Mouse (Mus musculus) heart, postnatal 0 days (tissue): ENCODE measurements around the gene Cyp4f16. TPM values are rescaled to one million over a fixed set of nuclear protein-coding genes. Genes with fewer than 3 reads are reported as not detected.

Experiments used
- ATAC-seq: fragments of 200-750 bp; cut with Nextera tagmentation; 2 replicates; pipeline ENCODE4 v1.8.0; 2017; ENCODE audit warnings: low read depth, moderate number of reproducible peaks, moderate library complexity; ENCODE audit not compliant: insufficient read depth
- DNase-seq: peaks from one replicate; pipeline ENCODE4 v3.0.0-alpha.2; 2016; ENCODE audit warnings: low spot score
- H3K27ac ChIP-seq: fragments of 300-500 bp; sonication (generic); 2 replicates; pipeline ENCODE4 v1.5.1; 2014; ENCODE audit warnings: low read depth, mild to moderate bottlenecking
- H3K27me3 ChIP-seq: fragments of 300-500 bp; sonication (generic); 2 replicates; pipeline ENCODE4 v1.6.1; 2014; ENCODE audit warnings: low read length, mixed read lengths; ENCODE audit not compliant: control insufficient read depth, insufficient read depth
- H3K36me3 ChIP-seq: fragments of 300-500 bp; sonication (generic); replicated peaks from 2 replicates; pipeline ENCODE4 v1.6.1; 2014; ENCODE audit warnings: low read length, mixed read lengths; ENCODE audit not compliant: control insufficient read depth, insufficient read depth
- H3K4me1 ChIP-seq: fragments of 300-500 bp; sonication (generic); 2 replicates; pipeline ENCODE4 v1.6.1; 2014; ENCODE audit warnings: antibody characterized with exemption; ENCODE audit not compliant: control insufficient read depth, insufficient read depth
- H3K4me2 ChIP-seq: fragments of 300-500 bp; sonication (generic); 2 replicates; pipeline ENCODE4 v1.6.1; 2014; ENCODE audit warnings: low read depth, mild to moderate bottlenecking, low read length, moderate library complexity
- H3K4me3 ChIP-seq: fragments of 300-500 bp; sonication (generic); 2 replicates; pipeline ENCODE4 v1.5.1; 2014; ENCODE audit warnings: low read depth, low read length
- H3K9ac ChIP-seq: fragments of 300-500 bp; sonication (generic); replicated peaks from 2 replicates; pipeline ENCODE4 v1.6.1; 2014; ENCODE audit warnings: low read depth, low read length, mixed read lengths
- H3K9me3 ChIP-seq: fragments of 300-500 bp; sonication (generic); replicated peaks from 2 replicates; pipeline ENCODE4 v1.6.1; 2016; ENCODE audit warnings: low read length; ENCODE audit not compliant: control insufficient read depth
- CTCF ChIP-seq: IDR thresholded peaks from 2 replicates; pipeline ENCODE4 v1.5.1; 2016; ENCODE audit warnings: antibody characterized with exemption, control low read depth, low read depth
- EP300 ChIP-seq: IDR thresholded peaks from 2 replicates; pipeline ENCODE4 v1.6.1; 2016; ENCODE audit warnings: antibody characterized with exemption, low read depth
- WGBS: fragments of 180-500 bp; shearing (Covaris S2); extraction: QIAGEN DNeasy Blood & Tissue Kit; methylation state at CpG from one replicate; pipeline ENCODE4 v1.1.7; 2014; 5-methylcytosine and 5-hydroxymethylcytosine counted together
- polyA plus RNA-seq: library from polyadenylated mRNA; unstranded; fragments of >200 nt; fragmentation: Nextera tagmentation; extraction: Ambion mirVana; gene quantifications from 2 replicates; pipeline ENCODE4 v1.2.1, GENCODE M21; 2015
- total RNA-seq: library from RNA; depleted of rRNA; stranded (reverse); fragments of >200 nt; gene quantifications from 2 replicates; pipeline ENCODE4 v1.2.3, GENCODE M21; 2014; ENCODE audit warnings: low replicate concordance

Gene Cyp4f16
- total and polyA plus RNA-seq, 2 experiments from 2014 or later = 16.2 to 18.7 TPM

- Histone ChIP-seq H3K36me3 (no peaks in the 10 kb centered on the region), H3K27me3 (no peaks in the 10 kb centered on the region), H3K27ac (no peak overlapping the region), H3K9ac (no peak overlapping the region), H3K4me3 (no peak overlapping the region), H3K9me3 (no peaks in the 10 kb centered on the region), H3K4me2 (no peak overlapping the region), H3K4me1 (peaks cover 13% of the 10 kb centered on the region; the same call in 1 of the 2 replicates)
- no peak for TF ChIP-seq EP300
- no peak for TF ChIP-seq CTCF
- WGBS = 71% methylated on average over 2 of the region's 2 CpGs
- DNase-seq = no peak
- no peak for ATAC-seq
These were observed 33.2 kb upstream of the Cyp4f16 start for GRCm38 (mm10) chr17:32503111-32503510.

GRCm38 (mm10) chr17:32505851-32506728 lies 30.3 kb upstream of the Cyp4f16 start, which contains the start of gene Cyp4f17:
Gene Cyp4f17, plus strand, starts transcription at chr17:32506050.
- Histone ChIP-seq H3K4me1 (peaks cover 13% of the 10 kb centered on the region; the same call in 1 of the 2 replicates), H3K36me3 (0 out of 2 replicates have a peak, but pooled peaks cover 4% of the 10 kb centered on the region), H3K9ac (peak within 1 kb of the TSS; percentile 62), H3K27me3 (no peaks in the 10 kb centered on the region), H3K4me3 (peak within 1 kb of the TSS; percentile 56), H3K27ac (peak within 1 kb of the TSS; percentile 87), H3K4me2 (peak within 1 kb of the TSS; percentile 89), H3K9me3 (no peaks in the 10 kb centered on the region)
- WGBS = 2% methylated on average over 30 of the region's 30 CpGs
- no peak for TF ChIP-seq EP300
- ATAC-seq (peak; percentile 87), DNase-seq (peak; percentile 51)

GRCm38 (mm10) chr17:32506729-32507245 lies 29.6 kb upstream of the Cyp4f16 start:
- WGBS = 39% methylated on average over 9 of the region's 9 CpGs
- Histone ChIP-seq H3K4me3 (peak overlapping the region; percentile 56), H3K36me3 (0 out of 2 replicates have a peak, but pooled peaks cover 4% of the 10 kb centered on the region), H3K27ac (peak overlapping the region; percentile 87), H3K9me3 (no peaks in the 10 kb centered on the region), H3K4me1 (peaks cover 8% of the 10 kb centered on the region; the same call in 1 of the 2 replicates), H3K9ac (peak overlapping the region; percentile 62), H3K27me3 (no peaks in the 10 kb centered on the region), H3K4me2 (peak overlapping the region; percentile 89)
- 0 out of 2 replicates have a peak, but pooled peaks have one; percentile 13 for ATAC-seq
- no peak for DNase-seq
- TF ChIP-seq CTCF (no peak), EP300 (no peak)

GRCm38 (mm10) chr17:32516126-32516525 lies 20.2 kb upstream of the Cyp4f16 start:
- Histone ChIP-seq H3K27ac (no peak overlapping the region), H3K9me3 (no peaks in the 10 kb centered on the region), H3K4me2 (no peak overlapping the region), H3K36me3 (peaks cover 4% of the 10 kb centered on the region; the same call in 1 of the 2 replicates), H3K27me3 (no peaks in the 10 kb centered on the region), H3K4me1 (no peaks in the 10 kb centered on the region), H3K9ac (no peak overlapping the region), H3K4me3 (no peak overlapping the region)
- DNase-seq (no peak), ATAC-seq (no peak)
- TF ChIP-seq CTCF (no peak), EP300 (no peak)
- WGBS = 80% methylated on average over 5 of the region's 5 CpGs

GRCm38 (mm10) chr17:32521981-32522380 lies 14.4 kb upstream of the Cyp4f16 start:
- Histone ChIP-seq H3K9me3 (no peaks in the 10 kb centered on the region), H3K4me3 (no peak overlapping the region), H3K36me3 (peaks cover 38% of the 10 kb centered on the region), H3K4me2 (no peak overlapping the region), H3K9ac (no peak overlapping the region), H3K27ac (no peak overlapping the region), H3K4me1 (no peaks in the 10 kb centered on the region), H3K27me3 (no peaks in the 10 kb centered on the region)
- 79% methylated on average over 5 of the region's 5 CpGs for WGBS
- no peak for ATAC-seq
- no peak for DNase-seq
- TF ChIP-seq CTCF (no peak), EP300 (no peak)
